Mouse (Mus musculus) thymus, postnatal 25 days (tissue): ENCODE measurements around the gene Casp3.

Experiments used
- DNase-seq: peaks from one replicate; pipeline ENCODE4 v3.0.0; 2022

Gene Casp3

GRCm38 (mm10) chr8:46611557-46611956 is 5.5 kb upstream of the Casp3 start:
- no peak for DNase-seq

DNA sequence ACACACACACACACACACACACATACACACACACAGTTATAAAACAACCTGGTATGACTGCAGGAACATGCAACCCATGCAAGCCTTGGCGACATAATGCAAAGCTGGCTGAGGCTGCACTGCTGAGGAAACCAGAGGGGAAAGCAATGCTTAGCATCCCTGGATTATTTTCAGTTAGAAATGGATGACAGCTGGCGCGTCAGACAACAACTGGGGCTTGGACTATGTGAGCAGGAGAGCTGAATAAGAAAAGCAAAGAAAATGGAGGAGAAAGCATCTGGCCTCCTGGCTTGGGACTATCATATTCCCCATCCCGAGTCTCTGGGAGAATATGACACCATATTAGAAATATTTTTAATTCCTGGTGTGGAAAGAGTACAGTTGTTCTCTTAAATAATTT is 4.2 kb upstream of the Casp3 start:
- no peak for DNase-seq

DNA sequence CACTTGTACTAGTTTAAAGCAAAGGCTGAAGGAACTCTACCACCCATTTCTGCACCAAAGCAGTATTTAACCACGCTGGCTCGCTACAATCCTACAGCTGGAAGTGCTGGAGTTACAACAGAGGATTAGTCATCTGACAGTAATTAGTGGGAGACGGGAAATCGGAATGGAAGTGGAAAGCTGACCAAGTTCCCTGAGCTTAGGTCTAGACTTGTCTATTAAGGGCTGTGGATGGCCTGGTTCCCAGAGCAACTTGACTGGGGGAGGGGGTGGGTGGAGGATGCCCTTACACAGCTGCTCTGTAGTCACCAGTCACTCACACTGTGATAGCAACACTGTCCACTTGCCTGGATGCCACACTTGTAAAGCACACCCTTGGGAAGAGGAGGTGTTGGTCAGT is 3.7 kb upstream of the Casp3 start:
- DNase-seq: no peak

DNA sequence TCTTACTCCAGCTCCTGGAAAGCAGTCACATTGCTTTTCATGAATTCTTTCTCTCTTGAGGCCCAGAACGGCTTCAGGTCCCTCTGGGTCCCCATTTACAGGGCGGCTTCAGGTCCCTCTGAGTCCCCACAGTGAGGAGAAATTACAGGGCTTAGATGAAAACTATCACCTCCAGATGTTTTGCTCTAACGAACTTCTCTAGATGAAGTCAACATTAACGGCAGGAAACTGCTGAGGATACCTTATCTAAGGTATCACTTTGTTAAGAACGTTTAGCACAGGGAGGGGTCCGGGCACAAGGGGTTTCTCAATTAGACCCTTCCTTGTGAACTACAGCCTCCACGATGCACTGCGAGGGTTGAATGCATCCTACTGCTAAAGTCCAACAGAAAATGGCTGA is 1.2 kb upstream of the Casp3 start:
- no peak for DNase-seq

DNA sequence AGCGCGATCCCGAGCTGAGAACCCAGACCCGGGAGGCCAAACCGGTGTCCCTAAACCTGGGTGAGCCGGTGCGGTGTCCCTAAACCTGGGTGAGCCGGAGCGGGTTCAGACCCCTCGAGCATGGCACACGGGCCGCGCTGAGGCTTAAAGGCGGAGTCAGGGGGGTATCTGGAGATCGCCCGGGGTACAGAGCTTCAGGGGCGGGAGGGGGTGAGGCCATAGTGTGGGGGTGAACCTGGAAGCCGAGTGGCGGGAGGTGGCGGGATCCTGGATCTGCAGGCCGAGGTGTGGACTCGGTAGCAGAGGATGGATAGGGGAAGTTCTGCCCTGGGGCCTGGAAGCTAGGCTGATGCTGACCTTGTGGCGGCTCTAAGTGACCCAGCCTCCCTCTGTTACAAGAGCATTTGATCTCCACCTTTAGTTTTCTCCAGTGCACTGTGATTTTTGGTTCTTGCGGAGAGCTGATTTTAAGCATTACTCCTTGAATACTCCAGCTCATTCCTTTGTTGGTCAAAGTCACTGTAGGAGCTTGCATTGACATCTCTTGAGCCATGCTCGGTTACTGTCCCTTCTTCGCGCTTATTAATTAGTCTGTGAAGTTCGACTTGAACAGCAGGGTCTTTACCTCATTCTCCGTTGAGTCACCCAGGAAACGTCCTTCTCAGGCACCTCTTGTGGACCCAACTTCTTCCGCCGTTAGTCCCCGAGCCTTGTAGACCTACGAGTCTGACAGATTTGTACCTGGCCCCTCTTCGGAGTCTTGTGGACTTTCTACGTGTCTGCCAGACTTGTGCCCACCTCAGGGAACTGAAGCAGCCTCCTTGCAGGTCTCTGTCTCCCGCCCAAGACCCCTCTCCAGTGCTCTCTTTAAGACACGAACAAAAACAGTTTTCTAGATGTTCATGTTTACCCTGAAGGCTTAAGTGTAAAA is 864 bp downstream of the Casp3 start:
- peak; percentile 31 for DNase-seq

GRCm38 (mm10) chr8:46618639-46619320 is 1.7 kb downstream of the Casp3 start:
- no peak for DNase-seq

DNA sequence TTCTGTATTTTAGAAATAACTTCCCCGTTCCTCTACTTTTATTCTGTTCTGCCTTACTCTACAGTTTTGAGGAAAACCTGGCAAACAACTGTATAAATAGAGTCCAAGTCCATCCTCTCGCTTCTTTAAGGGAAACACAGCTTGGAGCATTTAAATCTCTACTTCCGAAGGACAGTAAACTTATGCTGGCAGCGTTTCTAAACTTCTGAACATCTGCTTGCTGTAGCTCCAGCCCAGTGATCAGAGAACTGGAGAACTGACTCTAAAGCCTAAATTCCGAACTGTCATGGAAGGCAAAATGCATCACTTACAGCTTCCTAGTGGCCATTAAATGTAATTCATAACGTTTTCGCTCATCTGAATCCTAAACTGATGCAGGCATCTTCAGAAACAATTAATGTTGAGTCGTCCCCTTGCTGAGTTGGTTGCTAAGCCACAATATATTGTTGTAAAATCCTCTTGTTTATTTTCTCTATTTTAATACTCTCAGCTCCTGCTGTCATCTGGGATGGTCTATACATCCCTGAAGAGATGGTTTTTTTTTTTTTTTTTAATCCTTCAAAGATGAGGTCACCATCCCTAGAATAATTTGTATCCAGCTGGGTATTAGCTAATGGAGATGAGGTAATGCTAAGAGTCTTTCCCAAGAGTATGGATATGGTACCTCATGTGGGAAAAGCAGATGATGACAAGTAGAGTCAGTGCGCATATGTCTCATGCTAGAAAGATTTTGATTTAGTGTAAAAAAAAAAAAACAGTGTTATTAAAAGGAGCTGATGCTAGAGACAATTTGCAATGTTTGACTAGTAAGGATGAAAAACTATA is 5.6 kb downstream of the Casp3 start:
- no peak for DNase-seq

DNA sequence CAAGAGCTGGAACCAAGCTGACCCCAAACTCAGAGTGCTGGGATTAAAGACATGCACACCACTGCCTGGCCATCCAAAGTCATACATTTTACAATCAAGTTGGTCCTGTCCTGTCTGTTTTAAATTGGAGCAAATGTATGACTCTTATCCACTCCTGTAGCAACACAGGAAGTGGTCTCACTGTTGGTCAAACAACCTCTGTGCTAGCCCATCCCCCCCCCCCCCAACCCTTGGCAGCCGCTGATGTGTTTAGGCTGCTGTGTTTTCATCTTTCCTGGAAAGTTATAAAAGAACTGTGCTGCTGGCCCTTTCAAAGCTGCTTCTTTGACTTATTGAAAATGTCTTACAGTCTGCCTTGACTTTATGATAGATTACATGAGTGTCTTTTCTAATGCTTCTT is 8.1 kb downstream of the Casp3 start:
- no peak for DNase-seq

DNA sequence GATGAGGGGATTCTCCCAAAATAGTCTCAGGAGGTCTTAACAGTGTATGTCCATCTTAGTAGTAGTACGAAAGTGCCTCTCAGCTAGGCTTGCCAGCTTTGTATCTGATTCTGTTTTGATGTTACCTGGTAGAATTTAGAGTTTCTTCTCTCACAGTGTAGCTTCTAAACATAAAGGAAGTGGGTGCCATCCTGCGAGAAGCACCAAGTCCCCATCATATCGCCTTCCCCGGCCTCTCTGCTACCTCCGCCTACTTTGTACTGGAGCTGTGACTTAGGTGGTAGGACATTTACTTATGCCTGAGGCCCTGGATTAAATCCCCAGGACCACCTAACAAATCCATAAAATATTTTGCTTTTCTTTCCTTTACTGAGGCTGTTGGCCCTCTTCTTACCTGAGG is 9.6 kb downstream of the Casp3 start:
- no peak for DNase-seq

DNA sequence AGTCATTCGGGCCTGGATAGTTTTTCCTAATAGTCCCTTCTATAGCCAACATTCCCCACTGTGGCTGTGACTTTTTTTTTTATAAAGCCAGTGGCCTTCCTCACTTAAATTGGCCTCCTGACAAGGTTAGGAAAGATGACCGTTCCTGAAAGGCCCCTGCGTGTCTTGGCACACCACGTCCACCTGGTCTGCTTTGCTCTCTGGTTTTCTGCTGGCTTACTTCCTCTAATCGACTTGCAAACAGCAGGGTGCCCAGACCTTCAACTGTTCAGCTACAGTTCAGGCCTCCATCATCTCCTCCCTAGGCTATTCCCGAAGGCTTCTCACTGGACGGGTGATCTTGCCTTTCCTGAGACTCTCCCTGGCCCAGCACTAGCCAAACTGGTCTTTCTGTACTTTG is 10.8 kb downstream of the Casp3 start:
- DNase-seq: no peak

DNA sequence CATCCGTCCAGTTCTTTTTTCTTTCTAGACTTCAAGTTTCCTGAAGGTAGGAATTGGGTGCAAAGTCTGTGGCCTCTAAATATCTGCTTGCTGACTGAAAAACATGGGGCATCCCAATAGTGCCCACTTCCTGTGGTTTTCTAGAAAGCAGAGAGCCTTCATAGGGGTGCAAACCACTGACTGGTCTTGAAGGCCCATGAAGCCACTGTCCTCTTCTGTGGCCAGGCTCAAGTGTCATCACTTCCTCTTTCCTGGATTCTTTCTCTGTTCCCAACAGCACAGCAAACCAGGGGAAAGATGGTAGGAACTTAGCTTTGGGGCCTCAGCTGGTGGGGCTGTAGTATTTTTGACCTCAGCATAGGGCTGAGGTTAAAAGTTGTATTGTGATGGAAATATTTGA is 11.6 kb downstream of the Casp3 start:
- DNase-seq: no peak

DNA sequence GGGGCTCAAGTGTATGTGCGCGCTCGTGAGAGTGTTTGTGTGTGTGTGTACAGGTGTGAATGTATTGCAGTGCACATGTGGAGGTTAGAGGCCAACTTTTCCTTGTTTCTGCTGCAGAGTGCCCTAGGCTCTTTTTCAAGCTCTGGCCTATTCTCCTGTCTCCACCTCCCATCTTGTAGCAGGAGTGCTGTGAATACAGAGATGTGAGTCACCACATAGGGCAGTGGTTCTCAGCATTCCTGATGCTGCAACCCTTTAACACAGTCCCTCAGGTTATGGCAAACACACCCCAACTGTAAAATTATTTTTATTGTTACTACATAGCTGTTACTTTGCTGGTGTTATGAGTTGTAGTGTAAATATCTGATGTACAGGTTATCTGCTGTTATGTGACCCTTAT is 13.3 kb downstream of the Casp3 start:
- no peak for DNase-seq

DNA sequence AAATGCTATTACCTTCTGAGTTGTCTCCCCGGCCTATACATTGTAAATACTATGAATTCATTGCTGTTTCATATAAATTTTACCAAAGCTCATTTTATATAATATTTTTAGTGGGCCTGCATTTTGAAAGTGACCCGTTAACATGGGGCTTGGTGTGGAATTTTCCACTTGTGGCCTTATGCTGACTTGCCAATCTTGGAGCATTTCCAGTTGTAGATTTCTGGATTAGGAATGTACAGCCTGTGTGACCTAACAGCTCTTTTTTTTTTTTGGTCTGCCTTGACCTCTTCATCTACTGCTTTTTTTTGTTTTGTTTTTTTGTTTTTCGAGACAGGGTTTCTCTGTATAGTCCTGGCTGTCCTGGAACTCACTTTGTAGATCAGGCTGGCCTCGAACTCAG is 13.8 kb downstream of the Casp3 start:
- no peak for DNase-seq

DNA sequence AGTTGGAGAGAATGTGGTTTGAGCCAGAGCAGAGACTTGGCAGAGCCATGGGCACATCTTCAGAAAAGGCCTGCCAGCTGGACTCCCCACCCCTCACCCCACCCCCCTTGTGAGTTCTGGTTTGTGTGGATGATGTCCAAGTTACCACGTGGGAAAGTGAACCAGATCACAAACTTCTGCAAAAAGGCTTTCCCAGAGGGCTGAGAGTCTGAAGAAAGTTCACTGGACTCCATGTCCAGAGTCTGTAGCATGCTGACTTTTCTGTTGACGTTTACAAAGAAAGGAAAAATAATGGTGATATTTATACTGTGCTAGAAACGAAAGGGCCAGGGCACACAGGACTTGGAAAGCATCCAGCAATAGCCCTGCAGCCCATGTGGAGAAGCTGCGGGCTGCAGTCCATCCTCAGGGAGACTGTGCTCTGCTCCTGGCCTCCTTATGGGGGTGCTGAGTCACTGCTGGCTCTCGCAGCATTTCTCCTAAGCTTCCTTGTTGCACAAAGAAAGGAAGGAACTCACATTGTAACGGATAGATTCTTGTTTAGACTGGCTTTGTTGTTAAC is 22.0 kb downstream of the Casp3 start:
- DNase-seq: no peak

DNA sequence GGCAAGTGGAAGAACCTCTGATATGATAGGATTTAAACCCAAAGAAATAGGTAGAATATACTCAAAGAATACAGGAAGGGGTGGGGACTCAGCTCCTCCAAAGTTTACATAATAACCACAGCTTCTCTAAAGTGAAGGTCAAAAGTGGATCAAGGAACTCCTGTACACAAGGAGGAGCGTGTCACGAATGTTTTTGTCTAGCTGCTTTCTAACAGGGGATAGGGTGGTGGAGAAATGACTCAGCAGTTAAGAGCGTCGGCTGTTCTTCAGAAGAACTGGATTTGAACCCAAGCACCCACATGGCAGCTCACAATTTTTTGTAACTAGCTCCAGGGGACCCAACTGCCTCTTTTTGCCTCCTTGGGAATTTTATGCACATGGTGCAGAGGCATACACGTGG is 22.8 kb downstream of the Casp3 start:
- DNase-seq: no peak

DNA sequence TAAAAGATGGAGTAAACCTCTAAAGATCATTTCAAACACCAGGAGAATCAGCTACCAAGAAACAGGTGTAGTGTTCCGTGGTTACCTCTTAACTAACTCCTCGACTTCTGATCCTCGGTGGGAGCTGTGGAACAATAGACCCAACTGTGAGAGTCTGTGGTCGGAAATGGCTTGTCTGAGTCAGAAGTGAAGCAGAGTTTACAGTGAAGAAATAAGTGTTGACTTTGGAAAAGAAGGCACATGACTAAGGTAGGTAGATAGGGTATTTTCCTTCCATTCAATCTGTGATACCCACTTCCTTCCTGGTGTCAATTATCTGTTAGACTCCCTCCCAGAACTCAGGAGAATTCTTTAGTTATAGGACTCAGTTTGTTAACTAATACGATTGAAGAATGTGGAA is 24.2 kb downstream of the Casp3 start:
- no peak for DNase-seq

- no peak for DNase-seq
These were observed 31.3 kb downstream of the Casp3 start for GRCm38 (mm10) chr8:46648421-46648820.

- no peak for DNase-seq
These were observed 34.8 kb downstream of the Casp3 start for GRCm38 (mm10) chr8:46651872-46652271.

- DNase-seq: no peak
These were observed 38.8 kb downstream of the Casp3 start for GRCm38 (mm10) chr8:46655919-46656318.

GRCm38 (mm10) chr8:46671496-46671895 is 54.4 kb downstream of the Casp3 start:
- peak; percentile 63 for DNase-seq

DNA sequence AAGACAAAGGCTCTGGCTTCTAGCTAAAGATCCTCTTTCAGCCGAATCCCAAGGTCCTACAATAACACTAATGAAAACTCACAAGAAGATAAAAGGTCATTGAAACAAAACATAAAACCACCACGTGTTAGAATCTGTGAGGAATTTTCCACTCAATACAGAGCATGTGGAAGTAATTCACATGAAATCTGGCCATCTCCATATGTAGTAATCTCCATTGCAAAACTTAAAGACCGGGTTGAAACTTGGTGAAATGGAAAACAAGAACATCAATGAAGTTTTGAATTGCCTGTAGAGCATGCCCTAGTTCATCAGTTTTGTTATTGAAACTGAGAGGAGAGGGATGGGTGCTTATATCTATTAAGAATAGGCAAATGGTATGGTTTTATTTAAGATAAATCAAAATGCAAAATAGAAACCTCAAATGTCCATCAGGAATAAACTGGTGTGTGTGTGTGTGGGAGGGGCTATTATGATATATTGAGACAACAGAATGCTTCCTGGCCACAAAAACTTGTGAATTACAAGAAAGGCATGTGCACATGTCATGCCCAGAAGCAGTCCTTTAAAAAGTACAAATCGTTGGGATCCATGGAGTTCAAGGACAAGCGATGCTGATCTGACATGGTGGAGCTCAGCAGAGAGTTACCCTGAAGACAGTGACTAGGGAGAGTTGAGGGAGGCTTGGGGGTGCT is 63.7 kb downstream of the Casp3 start:
- DNase-seq: no peak

- peak; percentile 93 for DNase-seq
These were observed 69.7 kb downstream of the Casp3 start for GRCm38 (mm10) chr8:46686664-46687336.
